9 mouse cellular contexts compared by ENCODE assay signal in the genomic region with DNA sequence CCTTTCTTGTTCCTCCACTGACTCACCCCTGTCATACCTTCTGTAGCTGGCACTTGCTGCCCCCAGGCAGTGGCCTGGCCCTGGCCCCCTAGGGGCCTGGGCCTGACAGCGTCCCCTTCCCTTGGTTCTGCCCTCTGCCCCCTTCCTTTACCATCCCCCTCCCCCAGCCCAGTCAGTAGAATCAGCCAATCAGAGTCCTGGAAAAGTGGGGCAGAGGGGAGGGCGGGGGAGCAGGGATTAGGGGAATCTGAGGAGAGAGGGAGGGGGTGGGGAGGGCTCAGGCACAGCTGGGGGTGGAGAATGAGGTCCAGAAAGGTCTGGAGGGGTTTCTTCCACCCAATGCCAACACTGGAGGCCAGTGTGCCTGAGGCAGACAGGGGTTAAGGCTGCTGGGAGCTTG. TPM values are rescaled to one million over a fixed set of nuclear protein-coding genes. Genes with fewer than 3 reads are reported as not detected.
A peak's percentile ranks its signal among the peaks of the same experiment; 100 is the strongest.
DNase-seq lines count a peak whose midpoint lies in the region; ATAC-seq and TF ChIP-seq lines count a peak whose summit lies in the region.
"Had no signal": no experiment of that assay in that cellular context is flagged by ENCODE, and none has a peak within 500 bp of the region (broad histone marks: within the 10 kb centered on the region; RNA-seq: fewer than 3 reads in every experiment).

No protein-coding gene starts in this region.

- H3K36me3 ChIP-seq in E14TG2a.4 (ENCODE audit: insufficient read depth, low read length), result 0 out of 2 replicates have a peak, but pooled peaks cover 4% of the 10 kb centered on the region
- no peaks in the 10 kb centered on the region for H3K36me3 ChIP-seq in forebrain, embryonic 12.5 days (replicated peaks)
- H3K36me3 ChIP-seq in liver, embryonic 16.5 days (ENCODE audit: control insufficient read depth, insufficient read depth), result no peaks in the 10 kb centered on the region
- H3K36me3 ChIP-seq in heart, adult 2 months (ENCODE audit: control insufficient read depth, insufficient read depth, low read length), result no peaks in the 10 kb centered on the region

- TF ChIP-seq EP300 in heart, adult 2 months (IDR thresholded peaks at IDR 0.05; ENCODE audit: insufficient read depth, low read depth, low read length), result no peak

- no peak for TF ChIP-seq CTCF in E14TG2a.4 (conservative IDR thresholded peaks at IDR 0.05; ENCODE audit: low read length)
- TF ChIP-seq CTCF in heart, adult 2 months (IDR thresholded peaks at IDR 0.05), result no peak

- 0 out of 2 replicates have a peak overlapping the region, but pooled peaks have one; percentile 6 for H3K4me3 ChIP-seq in E14TG2a.4 (replicated peaks; ENCODE audit: low read length)
- H3K4me3 ChIP-seq in forebrain, embryonic 12.5 days (replicated peaks), result no peak overlapping the region
- H3K4me3 ChIP-seq in liver, embryonic 16.5 days (ENCODE audit: low read depth, low read length), result peak overlapping the region; percentile 30
- no peak overlapping the region for H3K4me3 ChIP-seq in heart, adult 2 months

- peak; percentile 79 for DNase-seq in embryo, embryonic 10.5 days (ENCODE audit: low spot score)
- DNase-seq in embryo, embryonic 10 days (ENCODE audit: low spot score), result no peak
- no peak for DNase-seq in urinary bladder, postnatal 10 days (ENCODE audit: low spot score)
- DNase-seq in right cerebral cortex, postnatal 14 days, result no peak
- DNase-seq in heart, adult 2 months, result no peak
- DNase-seq: gastrocnemius, postnatal 10 days had no signal

- WGBS in forebrain, embryonic 12.5 days, result 7% methylated on average over 2 of the region's 2 CpGs
- 43% methylated on average over 2 of the region's 2 CpGs for WGBS in liver, embryonic 16.5 days (ENCODE audit: insufficient replicate concordance)
- WGBS in heart, adult 2 months, result 40% methylated on average over 2 of the region's 2 CpGs

- H3K4me1 ChIP-seq in E14TG2a.4 (replicated peaks; ENCODE audit: low read depth, low read length), result peaks cover 78% of the 10 kb centered on the region
- H3K4me1 ChIP-seq in forebrain, embryonic 12.5 days, result peaks cover 53% of the 10 kb centered on the region
- peaks cover 13% of the 10 kb centered on the region for H3K4me1 ChIP-seq in liver, embryonic 16.5 days (ENCODE audit: control insufficient read depth, low read depth, low read length)
- H3K4me1 ChIP-seq in heart, adult 2 months (ENCODE audit: control insufficient read depth, insufficient read depth, low read length), result no peaks in the 10 kb centered on the region

- H3K79me2 ChIP-seq in heart, adult 2 months (replicated peaks; ENCODE audit: control insufficient read depth, insufficient read depth, low read length), result no peaks in the 10 kb centered on the region

- peaks cover 17% of the 10 kb centered on the region for H3K27me3 ChIP-seq in E14TG2a.4 (ENCODE audit: insufficient read depth, low read length)
- peaks cover 41% of the 10 kb centered on the region for H3K27me3 ChIP-seq in forebrain, embryonic 12.5 days
- peaks cover 8% of the 10 kb centered on the region for H3K27me3 ChIP-seq in liver, embryonic 16.5 days (ENCODE audit: control insufficient read depth, insufficient read depth, low read depth, low read length)
- no peaks in the 10 kb centered on the region for H3K27me3 ChIP-seq in heart, adult 2 months (ENCODE audit: control insufficient read depth, insufficient read depth, low read length)

- peak; percentile 50 for ATAC-seq in forebrain, embryonic 12.5 days (ENCODE audit: low FRiP score)
- peak; percentile 59 for ATAC-seq in liver, embryonic 16.5 days (ENCODE audit: low read depth)

- no peak overlapping the region for H3K27ac ChIP-seq in forebrain, embryonic 12.5 days
- peak overlapping the region; percentile 62 for H3K27ac ChIP-seq in liver, embryonic 16.5 days (ENCODE audit: low read length)
- H3K27ac ChIP-seq in heart, adult 2 months, result no peak overlapping the region

- no peak for TF ChIP-seq POLR2A in heart, adult 2 months (IDR thresholded peaks at IDR 0.05; ENCODE audit: insufficient read depth, low read depth, low read length)

- 0 out of 2 replicates have a peak overlapping the region, but pooled peaks have one; percentile 8 for H3K9ac ChIP-seq in forebrain, embryonic 12.5 days
- peak overlapping the region; percentile 30; the same call in 1 of the 2 replicates for H3K9ac ChIP-seq in liver, embryonic 16.5 days (ENCODE audit: low read depth, low read length)
- no peak overlapping the region for H3K9ac ChIP-seq in heart, adult 2 months (ENCODE audit: low read depth, low read length)

- no peaks in the 10 kb centered on the region for H3K9me3 ChIP-seq in E14TG2a.4 (ENCODE audit: low read length)
- no peaks in the 10 kb centered on the region for H3K9me3 ChIP-seq in forebrain, embryonic 12.5 days
- H3K9me3 ChIP-seq in liver, embryonic 16.5 days (replicated peaks; ENCODE audit: control insufficient read depth, low read length), result no peaks in the 10 kb centered on the region

- intact Hi-C loops in heart, adult 2 months (cut with DNase I), result no loop called here

- 0 out of 2 replicates have a peak overlapping the region, but pooled peaks have one; percentile 8 for H3K4me2 ChIP-seq in forebrain, embryonic 12.5 days
- peak overlapping the region; percentile 47 for H3K4me2 ChIP-seq in liver, embryonic 16.5 days (ENCODE audit: low read depth, low read length)

RNA-seq across cellular contexts. Expression of a gene that starts 5.7 kb away (rescaled TPM):
- 16.1 and 16.8 TPM in 2 replicates for polyA plus RNA-seq in forebrain, embryonic 12.5 days (2016; fragmentation: Nextera tagmentation; extraction: Ambion mirVana)
- 5.5 and 7.0 TPM in 2 replicates for polyA plus RNA-seq in liver, embryonic 16.5 days (2015; fragmentation: Nextera tagmentation; extraction: Ambion mirVana)
- 10 to 100 TPM; 10.1 to 10.4 TPM for total RNA-seq in heart, adult 2 months (2021)
- polyA plus RNA-seq in heart, adult 2 months (2012; rRNA removed), result 7.3 and 12.0 TPM in 2 replicates

RNA-seq across cellular contexts. Expression of a gene that starts 23.8 kb away (rescaled TPM):
- 0.10 and 0.37 TPM in 2 replicates for polyA plus RNA-seq in forebrain, embryonic 12.5 days (2016; fragmentation: Nextera tagmentation; extraction: Ambion mirVana)
- polyA plus RNA-seq in liver, embryonic 16.5 days (2015; fragmentation: Nextera tagmentation; extraction: Ambion mirVana), result 1.0 and 1.1 TPM in 2 replicates
- total RNA-seq in heart, adult 2 months (2021), result not detected
- 0.06 TPM in 1 of 2 replicates, not detected in the other for polyA plus RNA-seq in heart, adult 2 months (2012; rRNA removed)

RNA-seq across cellular contexts. Expression of a gene that starts 32.4 kb away (rescaled TPM):
- polyA plus RNA-seq in forebrain, embryonic 12.5 days (2016; fragmentation: Nextera tagmentation; extraction: Ambion mirVana), result 16.8 and 17.3 TPM in 2 replicates
- polyA plus RNA-seq in liver, embryonic 16.5 days (2015; fragmentation: Nextera tagmentation; extraction: Ambion mirVana), result 18.4 and 19.6 TPM in 2 replicates
- total RNA-seq in heart, adult 2 months (2021), result 10 to 100 TPM; 36.4 to 36.7 TPM
- 38.6 and 44.6 TPM in 2 replicates for polyA plus RNA-seq in heart, adult 2 months (2012; rRNA removed)

Comparison
In these comparisons a context has a peak if more than half of its experiments do, and no peak if none do; other contexts are left out.
1. H3K4me3 ChIP-seq: peak in E14TG2a.4 (single experiment) and liver, embryonic 16.5 days (single experiment); none in forebrain, embryonic 12.5 days (single experiment) and heart, adult 2 months (single experiment).